Mouse (Mus musculus): Measurements from ENCODE around the gene Mzf1. TPM values are rescaled to one million over a fixed set of nuclear protein-coding genes. Genes with fewer than 3 reads are reported as not detected.
"Not testable (repeated sequence)": the region's sequence is repeated elsewhere in the genome, so short reads cannot be mapped to it uniquely, and the experiment has no call there.

The Mzf1 gene
- 1 to 10 TPM in 1 of 4 experiments, under 1 TPM in 3; 0.46 to 1.2 (median 0.73) TPM for total RNA-seq (2022)

- peak; percentile 84 to 87 for DNase-seq (ENCODE audit: low spot score in 2 of 2)
Measured at GRCm38 (mm10) chr7:13054287-13055010, at the start of gene Mzf1. Gene Mzf1 (minus strand): TSS chr7:13054764.

- no peak for DNase-seq (ENCODE audit: low spot score in 2 of 2)
Measured at GRCm38 (mm10) chr7:13095073-13095472, 40.5 kb upstream of the Mzf1 start, which contains the start of gene Vmn1r85. Gene Vmn1r85 (minus strand): TSS chr7:13095173.

DNA sequence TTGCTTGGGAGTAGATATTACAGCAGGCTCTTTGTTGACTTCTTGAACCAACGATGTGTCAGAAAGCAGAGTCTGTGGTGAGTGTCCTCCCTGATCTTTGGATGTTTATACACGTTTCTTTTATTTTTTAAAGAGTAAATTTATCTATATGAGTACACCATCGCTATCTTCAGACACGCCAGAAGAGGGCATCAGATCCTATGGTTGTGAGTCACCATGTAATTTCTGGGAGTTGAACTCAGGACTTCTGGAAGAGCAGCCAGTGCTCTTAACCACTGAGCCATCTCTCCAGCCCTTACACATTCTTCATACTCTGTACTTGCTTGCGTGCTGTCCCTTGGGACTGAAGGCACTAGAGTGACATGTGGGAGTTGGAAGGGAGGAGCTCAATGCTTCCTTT, 17.7 kb upstream of the Mzf1 start:
- DNase-seq (ENCODE audit: low spot score in 2 of 2) = no peak

- not testable (repeated sequence) for DNase-seq (ENCODE audit: low spot score in 2 of 2)
Measured at GRCm38 (mm10) chr7:13063399-13063798, 8.8 kb upstream of the Mzf1 start.

- DNase-seq (ENCODE audit: low spot score in 2 of 2) = no peak
Measured at GRCm38 (mm10) chr7:13059536-13059935, 5.0 kb upstream of the Mzf1 start.

DNA sequence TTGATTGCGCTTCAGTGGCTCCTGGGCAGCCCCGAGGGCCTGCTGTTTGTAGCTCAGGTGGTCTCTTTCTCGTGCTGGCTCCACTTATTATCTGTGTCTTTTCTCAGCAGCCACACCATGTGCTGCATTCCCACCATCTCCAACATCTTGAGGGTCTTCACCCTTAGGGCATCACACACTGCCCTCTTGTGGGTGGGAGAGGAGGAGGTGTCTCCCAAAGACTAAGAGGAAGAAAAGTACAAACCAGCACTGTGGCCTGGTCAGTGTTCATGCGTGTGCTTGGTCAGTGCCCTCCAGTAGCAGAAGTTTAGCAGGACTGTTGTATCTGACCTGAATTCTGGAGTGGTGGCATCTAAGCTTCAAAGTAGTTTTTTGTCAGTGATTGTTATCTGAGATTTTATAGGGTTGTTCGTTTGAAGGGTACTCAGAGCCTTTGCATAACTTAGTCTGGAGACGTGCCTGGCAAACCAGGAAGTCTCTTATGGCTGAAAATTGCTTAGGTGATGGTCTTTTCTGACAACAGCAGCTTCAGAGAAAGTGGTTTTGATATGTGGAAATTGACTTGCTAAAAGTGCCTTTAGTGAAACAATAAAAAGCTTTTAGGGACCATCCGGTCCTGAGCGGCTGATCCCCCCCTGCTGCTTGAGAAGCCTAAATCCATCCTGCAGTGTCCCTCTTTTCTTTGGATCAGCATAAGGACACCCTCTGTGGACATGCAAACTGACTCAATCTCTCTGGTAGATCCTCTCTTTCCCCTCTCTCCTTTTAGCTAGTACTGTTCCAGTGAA, 2.5 kb upstream of the Mzf1 start:
- DNase-seq (ENCODE audit: low spot score in 2 of 2) = no peak

DNA sequence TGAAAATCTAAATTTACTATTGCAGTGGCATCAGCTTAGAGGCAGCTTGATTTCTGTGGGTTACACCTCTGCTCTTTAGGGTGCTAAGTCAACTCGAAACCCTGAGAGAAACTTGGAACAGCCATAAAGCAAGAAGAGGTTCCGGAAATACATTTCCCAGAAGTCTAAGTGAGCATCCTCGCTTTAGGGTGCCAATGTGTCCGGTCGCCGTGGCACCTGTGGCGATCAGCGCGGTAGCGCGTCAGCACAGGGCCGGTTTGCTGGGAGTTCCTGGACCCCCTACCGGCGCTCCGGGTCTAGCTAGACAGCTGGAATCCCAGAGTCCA, 640 bp downstream of the Mzf1 start:
- DNase-seq (ENCODE audit: low spot score in 2 of 2) = no peak

- DNase-seq (ENCODE audit: low spot score in 2 of 2) = no peak
Measured at GRCm38 (mm10) chr7:13053501-13053900, 1.1 kb downstream of the Mzf1 start.

DNA sequence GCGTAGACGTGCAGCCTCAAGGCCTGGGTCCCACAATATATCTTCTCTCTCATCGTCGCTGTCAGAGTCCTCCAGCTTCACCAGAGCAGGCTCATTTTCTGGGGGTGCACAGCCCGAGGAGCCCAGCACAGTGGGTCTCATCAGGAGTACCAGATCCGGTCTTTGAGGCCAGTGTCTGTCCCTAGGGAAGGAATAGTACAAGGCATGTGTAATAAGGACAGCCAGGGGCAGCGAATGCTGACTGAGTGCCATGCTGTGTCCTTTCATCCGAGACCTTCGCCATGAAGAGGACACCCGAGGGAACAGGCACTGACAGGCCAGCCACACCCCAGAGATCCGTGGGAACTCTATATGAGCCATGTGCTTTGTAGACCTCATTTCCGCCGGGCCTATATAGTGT, 1.6 kb downstream of the Mzf1 start:
- DNase-seq (ENCODE audit: low spot score in 2 of 2) = no peak

GRCm38 (mm10) chr7:13046084-13046483, 8.5 kb downstream of the Mzf1 start:
- DNase-seq (ENCODE audit: low spot score in 2 of 2) = no peak

GRCm38 (mm10) chr7:13044254-13044625, 10.3 kb downstream of the Mzf1 start:
- no peak for DNase-seq (ENCODE audit: low spot score in 2 of 2)

- DNase-seq (ENCODE audit: low spot score in 2 of 2) = no peak
Measured at GRCm38 (mm10) chr7:13043445-13044253, 10.9 kb downstream of the Mzf1 start.

- DNase-seq (ENCODE audit: low spot score in 2 of 2) = no peak
Measured at GRCm38 (mm10) chr7:13043120-13043444, 11.5 kb downstream of the Mzf1 start.

DNA sequence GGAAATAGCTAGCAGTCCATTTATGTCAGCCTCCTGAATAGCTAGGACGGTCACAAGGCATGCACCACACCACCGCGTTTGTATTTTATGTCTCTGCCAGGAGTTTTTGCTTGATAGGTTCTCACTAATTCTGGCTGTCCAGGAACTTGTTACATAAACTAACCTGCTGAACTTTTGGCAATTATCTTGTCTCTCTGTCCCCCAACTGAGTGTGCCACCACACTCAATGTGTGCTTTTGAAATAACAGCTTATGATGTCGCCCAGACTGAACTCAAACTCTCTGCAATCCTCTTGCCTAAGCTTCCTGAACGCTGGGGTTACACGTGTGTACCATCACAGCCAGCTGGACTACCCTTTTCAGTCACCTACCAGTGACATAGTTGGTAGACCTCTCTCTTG, 12.1 kb downstream of the Mzf1 start:
- DNase-seq (ENCODE audit: low spot score in 2 of 2) = no peak

DNA sequence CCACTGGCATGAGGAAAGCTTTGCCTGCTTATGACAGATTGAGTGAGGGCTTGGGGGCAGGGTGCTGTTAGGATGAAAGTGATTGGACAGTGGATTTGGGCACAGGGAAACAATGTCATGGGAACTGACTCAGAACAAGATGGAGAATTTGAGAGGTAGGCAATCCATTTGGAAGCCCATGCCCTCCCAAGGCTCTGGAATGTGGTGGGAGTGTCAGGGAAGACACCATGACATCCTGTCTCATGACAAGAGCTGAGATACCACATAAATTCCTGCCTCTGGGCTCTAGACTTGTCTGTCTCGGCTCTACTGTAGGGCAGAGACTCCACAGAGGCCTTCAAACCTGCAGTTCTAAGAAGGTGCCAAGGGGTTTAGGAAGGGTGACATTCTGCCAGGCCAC, 13.3 kb downstream of the Mzf1 start:
- DNase-seq (ENCODE audit: low spot score in 2 of 2) = no peak

DNA sequence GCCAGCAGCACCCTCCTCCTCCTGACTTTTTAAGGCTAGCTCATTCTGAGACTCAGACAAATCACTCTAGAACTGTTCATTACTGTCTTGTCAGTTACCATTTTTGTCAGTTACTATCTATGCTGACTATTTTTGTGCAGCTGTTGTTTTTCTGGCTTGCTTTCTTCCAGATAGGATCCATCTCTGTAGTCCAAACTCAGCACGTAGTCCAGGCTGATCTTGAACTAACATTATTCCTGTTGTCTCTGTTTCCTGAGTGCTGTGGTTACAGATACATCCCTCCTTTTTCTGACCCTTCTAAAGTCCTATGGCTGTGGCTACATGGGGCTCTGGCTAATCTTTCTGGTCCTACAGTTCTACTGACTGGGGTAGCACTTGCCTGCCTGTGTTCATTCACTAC, 15.4 kb downstream of the Mzf1 start:
- no peak for DNase-seq (ENCODE audit: low spot score in 2 of 2)

DNA sequence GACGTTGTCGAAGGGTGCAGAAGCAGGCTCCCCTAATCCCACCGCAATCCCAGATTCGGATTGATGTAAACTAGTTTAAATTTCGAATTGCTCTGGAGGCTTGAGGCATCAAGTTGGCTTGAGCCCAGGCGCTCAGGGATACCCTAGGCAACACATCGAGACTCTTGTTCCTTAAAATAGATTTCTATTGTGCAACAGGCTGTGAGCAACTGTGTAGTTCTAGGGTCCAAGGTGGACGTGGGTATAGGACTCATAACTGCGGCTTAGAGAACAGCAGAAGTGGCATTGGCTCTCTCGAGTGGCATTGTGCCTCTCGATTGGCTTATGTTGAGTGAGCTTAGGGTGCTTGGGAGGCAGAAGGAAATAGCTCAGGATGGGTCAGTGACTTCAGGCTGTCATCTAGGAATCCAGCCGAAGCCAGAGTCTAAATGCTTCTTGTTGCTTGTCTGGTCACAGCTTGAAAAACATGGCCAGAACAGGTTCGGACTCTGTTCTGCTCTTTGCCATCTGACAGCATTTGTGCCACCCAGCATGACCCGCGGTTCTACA, 15.9 kb downstream of the Mzf1 start:
- DNase-seq (ENCODE audit: low spot score in 2 of 2) = no peak

DNA sequence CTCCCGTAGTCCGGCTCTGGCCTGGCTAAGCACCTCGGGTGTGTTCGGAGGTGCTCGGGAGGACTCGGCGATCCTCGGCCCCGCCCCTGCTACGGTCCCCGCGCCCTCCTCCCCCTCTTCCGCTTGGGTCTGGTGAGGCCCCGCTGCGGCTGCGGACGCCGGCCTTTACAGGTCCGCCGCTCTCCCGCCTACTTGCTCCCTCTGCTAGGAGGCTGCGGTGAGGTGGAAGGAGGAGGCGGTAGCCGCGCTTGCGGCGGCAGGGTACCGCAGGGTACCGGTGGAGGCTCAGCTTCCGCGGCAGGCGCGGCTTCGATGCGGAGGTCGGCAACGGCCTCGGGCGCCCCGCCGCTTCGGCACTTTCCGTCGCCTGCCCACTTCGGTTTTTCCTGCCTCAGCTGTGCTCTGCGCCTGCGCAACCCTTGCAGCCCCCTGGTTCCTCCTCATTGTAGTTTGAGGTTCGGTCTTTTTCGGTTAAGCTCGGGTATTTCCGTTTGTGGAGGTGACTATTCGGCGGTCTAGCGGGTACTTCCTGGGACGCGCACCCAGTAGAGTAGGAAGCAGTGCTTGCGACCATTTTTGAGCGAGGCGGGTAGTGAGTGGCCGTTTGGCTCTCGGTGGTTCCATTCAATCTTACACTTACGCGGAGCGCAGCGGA, 16.5 kb downstream of the Mzf1 start, which contains the start of gene Ube2m:
Gene Ube2m, minus strand, starts transcription at position 375 of the 655 bp plus-strand sequence.
- DNase-seq (ENCODE audit: low spot score in 2 of 2) = peak; percentile 96 to 97

DNA sequence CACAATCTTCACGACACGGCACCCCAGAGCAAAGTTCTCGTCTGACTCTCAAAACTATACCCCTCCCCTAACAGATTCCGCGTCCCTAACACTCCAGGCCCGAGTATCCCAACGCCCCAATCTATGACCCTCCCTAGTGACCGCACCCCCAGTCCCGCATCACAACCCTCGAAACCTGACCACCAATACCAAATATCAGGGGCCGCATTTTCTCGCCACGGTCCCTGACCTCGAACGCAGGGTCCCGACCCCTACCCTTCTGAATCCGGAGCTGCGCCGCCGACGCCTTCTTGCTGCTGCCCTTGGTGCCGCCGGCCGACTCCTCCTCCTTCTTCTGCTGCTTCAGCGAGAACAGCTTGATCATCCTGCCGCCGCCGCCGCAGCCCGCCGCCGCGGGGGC, 17.2 kb downstream of the Mzf1 start:
- DNase-seq (ENCODE audit: low spot score in 2 of 2) = no peak

DNA sequence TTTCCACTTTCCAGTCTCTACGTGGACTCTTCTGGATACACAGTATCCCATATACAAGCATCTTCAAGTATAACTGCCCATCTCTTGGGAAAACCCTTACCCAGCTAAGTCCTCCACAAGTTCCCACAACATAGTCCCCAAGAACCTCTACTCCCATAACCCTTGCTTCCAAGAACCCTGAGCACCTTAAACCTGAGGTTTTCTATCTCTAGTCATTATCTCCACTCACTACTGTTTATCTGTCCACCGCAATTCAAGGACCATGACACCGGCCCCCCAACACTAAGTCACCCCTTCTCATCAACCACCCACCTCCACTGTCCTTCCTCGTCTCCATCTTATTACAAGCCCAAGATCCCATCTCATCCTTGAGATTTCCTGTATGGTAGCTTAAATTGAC, 17.8 kb downstream of the Mzf1 start:
- DNase-seq (ENCODE audit: low spot score in 2 of 2) = no peak

GRCm38 (mm10) chr7:13035211-13035855, 19.2 kb downstream of the Mzf1 start:
- no peak for DNase-seq (ENCODE audit: low spot score in 2 of 2)

Data from gastrocnemius, adult 8-10 months (tissue).